In genomic region chr14:24995226-24995625, GRCm38 (mm10) we compare ENCODE assay signal across 10 mouse cellular contexts.
DNase-seq lines count a peak whose midpoint lies in the region; ATAC-seq lines count a peak whose summit lies in the region.
"Had no signal": no experiment of that assay in that cellular context is flagged by ENCODE, and none has a peak within 500 bp of the region (broad histone marks: within the 10 kb centered on the region; RNA-seq: fewer than 3 reads in every experiment).

No protein-coding gene starts in this region.

- no peak for DNase-seq in kidney, postnatal 36 days
- peak; percentile 73 for DNase-seq in cerebellum, adult 9-11 months
- DNase-seq in adrenal gland, postnatal 14 days: no peak
- no peak for DNase-seq in layer of hippocampus, adult 9-10 months (ENCODE audit: low spot score)
- DNase-seq: adrenal gland, postnatal 10 days; thymus, postnatal 4 days had no signal

- no peaks in the 10 kb centered on the region for H3K27me3 ChIP-seq in kidney, embryonic 16.5 days (ENCODE audit: insufficient read depth, low read length)
- H3K27me3 ChIP-seq in forebrain, embryonic 15.5 days: no peaks in the 10 kb centered on the region
- no peaks in the 10 kb centered on the region; the same call in 1 of the 2 replicates for H3K27me3 ChIP-seq in midbrain, embryonic 13.5 days
- no peaks in the 10 kb centered on the region for H3K27me3 ChIP-seq in intestine, embryonic 16.5 days (replicated peaks; ENCODE audit: control insufficient read depth, insufficient read depth, low read length)

- H3K36me3 ChIP-seq in kidney, embryonic 16.5 days (ENCODE audit: insufficient read depth, low read length): no peaks in the 10 kb centered on the region
- H3K36me3 ChIP-seq in forebrain, embryonic 15.5 days: no peaks in the 10 kb centered on the region
- H3K36me3 ChIP-seq in midbrain, embryonic 13.5 days: no peaks in the 10 kb centered on the region
- no peaks in the 10 kb centered on the region for H3K36me3 ChIP-seq in intestine, embryonic 16.5 days (ENCODE audit: control insufficient read depth, insufficient read depth, low read length)

- H3K4me1 ChIP-seq in kidney, embryonic 16.5 days (ENCODE audit: insufficient read depth, low read length): peaks cover 49% of the 10 kb centered on the region
- H3K4me1 ChIP-seq in forebrain, embryonic 15.5 days: peaks cover 50% of the 10 kb centered on the region
- peaks cover 54% of the 10 kb centered on the region for H3K4me1 ChIP-seq in midbrain, embryonic 13.5 days (replicated peaks)
- H3K4me1 ChIP-seq in intestine, embryonic 16.5 days (ENCODE audit: control insufficient read depth, insufficient read depth, low read length): peaks cover 23% of the 10 kb centered on the region

- peak overlapping the region; percentile 1; the same call in 1 of the 2 replicates for H3K9ac ChIP-seq in kidney, embryonic 16.5 days (replicated peaks; ENCODE audit: low read length)
- H3K9ac ChIP-seq in forebrain, embryonic 15.5 days (replicated peaks): no peak overlapping the region
- no peak overlapping the region for H3K9ac ChIP-seq in midbrain, embryonic 13.5 days (replicated peaks)
- no peak overlapping the region for H3K9ac ChIP-seq in intestine, embryonic 16.5 days (ENCODE audit: low read depth, low read length)

- ATAC-seq in kidney, embryonic 16.5 days (ENCODE audit: low FRiP score, low TSS enrichment): no peak
- peak; percentile 29; the same call in 1 of the 2 replicates for ATAC-seq in forebrain, embryonic 15.5 days (replicated peaks)
- peak; percentile 21; the same call in 1 of the 2 replicates for ATAC-seq in midbrain, embryonic 13.5 days
- no peak for ATAC-seq in intestine, embryonic 16.5 days

- peaks cover 6% of the 10 kb centered on the region for H3K9me3 ChIP-seq in kidney, embryonic 16.5 days (ENCODE audit: low read length)
- no peaks in the 10 kb centered on the region for H3K9me3 ChIP-seq in forebrain, embryonic 15.5 days
- peaks cover 8% of the 10 kb centered on the region; the same call in 1 of the 2 replicates for H3K9me3 ChIP-seq in midbrain, embryonic 13.5 days
- H3K9me3 ChIP-seq in intestine, embryonic 16.5 days (ENCODE audit: control insufficient read depth, low read length): peaks cover 3% of the 10 kb centered on the region; the same call in 1 of the 2 replicates

- 51% methylated on average over 7 of the region's 7 CpGs for WGBS in kidney, embryonic 16.5 days
- WGBS in forebrain, embryonic 15.5 days: 49% methylated on average over 7 of the region's 7 CpGs
- 51% methylated on average over 7 of the region's 7 CpGs for WGBS in midbrain, embryonic 13.5 days
- WGBS in intestine, embryonic 16.5 days: 78% methylated on average over 7 of the region's 7 CpGs

- no peak overlapping the region for H3K4me2 ChIP-seq in kidney, embryonic 16.5 days (replicated peaks; ENCODE audit: low read depth, low read length)
- no peak overlapping the region for H3K4me2 ChIP-seq in forebrain, embryonic 15.5 days (replicated peaks)
- no peak overlapping the region for H3K4me2 ChIP-seq in midbrain, embryonic 13.5 days (replicated peaks)
- H3K4me2 ChIP-seq in intestine, embryonic 16.5 days (ENCODE audit: low read depth, low read length): no peak overlapping the region

- H3K4me3 ChIP-seq in kidney, embryonic 16.5 days (ENCODE audit: low read length): no peak overlapping the region
- H3K4me3 ChIP-seq in forebrain, embryonic 15.5 days: no peak overlapping the region
- H3K4me3 ChIP-seq in midbrain, embryonic 13.5 days (replicated peaks): no peak overlapping the region
- no peak overlapping the region for H3K4me3 ChIP-seq in intestine, embryonic 16.5 days (ENCODE audit: low read length)

- peak overlapping the region; percentile 7; the same call in 1 of the 2 replicates for H3K27ac ChIP-seq in kidney, embryonic 16.5 days (ENCODE audit: low read length)
- H3K27ac ChIP-seq in forebrain, embryonic 15.5 days (replicated peaks): peak overlapping the region; percentile 41
- H3K27ac ChIP-seq in midbrain, embryonic 13.5 days: peak overlapping the region; percentile 71
- no peak overlapping the region for H3K27ac ChIP-seq in intestine, embryonic 16.5 days (ENCODE audit: low read length)

Comparison
In these comparisons a context has a peak if more than half of its experiments do, and no peak if none do; other contexts are left out.
1. ATAC-seq: peak in forebrain, embryonic 15.5 days (single experiment) and midbrain, embryonic 13.5 days (single experiment); none in kidney, embryonic 16.5 days (single experiment) and intestine, embryonic 16.5 days (single experiment).